Mouse (Mus musculus) intestine, postnatal 0 days (tissue): ENCODE measurements around the gene Rps27. TPM values are rescaled to one million over a fixed set of nuclear protein-coding genes. Genes with fewer than 3 reads are reported as not detected.
A peak's percentile ranks its signal among the peaks of the same experiment; 100 is the strongest.

ENCODE experiments used
- ATAC-seq: fragments of 200-750 bp; cut with Nextera tagmentation; 2 replicates; pipeline ENCODE4 v1.8.0; 2017; ENCODE audit warnings: mild to moderate bottlenecking, moderate TSS enrichment, moderate library complexity
- H3K27ac ChIP-seq: fragments of 300-500 bp; sonication (generic); 2 replicates; pipeline ENCODE4 v1.5.1; 2014; ENCODE audit warnings: mild to moderate bottlenecking, low read depth, low read length, moderate library complexity
- H3K27me3 ChIP-seq: fragments of 300-500 bp; sonication (generic); replicated peaks from 2 replicates; pipeline ENCODE4 v1.6.1; 2014; ENCODE audit warnings: low read length, mixed read lengths; ENCODE audit not compliant: control insufficient read depth, insufficient read depth
- H3K36me3 ChIP-seq: fragments of 300-500 bp; sonication (generic); 2 replicates; pipeline ENCODE4 v1.6.1; 2014; ENCODE audit warnings: mild to moderate bottlenecking, moderate library complexity; ENCODE audit not compliant: control insufficient read depth, insufficient read depth
- H3K4me1 ChIP-seq: fragments of 300-500 bp; sonication (generic); replicated peaks from 2 replicates; pipeline ENCODE4 v1.6.1; 2014; ENCODE audit warnings: antibody characterized with exemption, low read length, mixed read lengths; ENCODE audit not compliant: control insufficient read depth, insufficient read depth
- H3K4me2 ChIP-seq: fragments of 300-500 bp; sonication (generic); replicated peaks from 2 replicates; pipeline ENCODE4 v1.6.1; 2014; ENCODE audit warnings: low read depth, mild to moderate bottlenecking, moderate library complexity
- H3K4me3 ChIP-seq: fragments of 300-500 bp; sonication (generic); 2 replicates; pipeline ENCODE4 v1.5.1; 2014; ENCODE audit warnings: low read depth, low read length
- H3K9ac ChIP-seq: fragments of 300-500 bp; sonication (generic); 2 replicates; pipeline ENCODE4 v1.6.1; 2014; ENCODE audit warnings: mild to moderate bottlenecking, low read depth, low read length
- H3K9me3 ChIP-seq: fragments of 300-500 bp; sonication (generic); 2 replicates; pipeline ENCODE4 v1.6.1; 2016; ENCODE audit warnings: mixed run types; ENCODE audit not compliant: control insufficient read depth
- CTCF ChIP-seq: sonication (generic); IDR thresholded peaks from 2 replicates; pipeline ENCODE4 v1.5.1; 2016; ENCODE audit warnings: low read depth, mild to moderate bottlenecking, control low read depth, antibody characterized with exemption, moderate library complexity
- WGBS: fragments of 180-500 bp; shearing (Covaris S2); extraction: QIAGEN DNeasy Blood & Tissue Kit; methylation state at CpG from one replicate; pipeline ENCODE4 v1.1.7; 2014; 5-methylcytosine and 5-hydroxymethylcytosine counted together
- polyA plus RNA-seq: library from polyadenylated mRNA; unstranded; fragments of >200 nt; fragmentation: Nextera tagmentation; extraction: Ambion mirVana; gene quantifications from 2 replicates; pipeline ENCODE4 v1.2.1, GENCODE M21; 2015

Rps27 gene
- polyA plus RNA-seq, 1 experiment from 2014 or later, result 1,181 TPM

DNA sequence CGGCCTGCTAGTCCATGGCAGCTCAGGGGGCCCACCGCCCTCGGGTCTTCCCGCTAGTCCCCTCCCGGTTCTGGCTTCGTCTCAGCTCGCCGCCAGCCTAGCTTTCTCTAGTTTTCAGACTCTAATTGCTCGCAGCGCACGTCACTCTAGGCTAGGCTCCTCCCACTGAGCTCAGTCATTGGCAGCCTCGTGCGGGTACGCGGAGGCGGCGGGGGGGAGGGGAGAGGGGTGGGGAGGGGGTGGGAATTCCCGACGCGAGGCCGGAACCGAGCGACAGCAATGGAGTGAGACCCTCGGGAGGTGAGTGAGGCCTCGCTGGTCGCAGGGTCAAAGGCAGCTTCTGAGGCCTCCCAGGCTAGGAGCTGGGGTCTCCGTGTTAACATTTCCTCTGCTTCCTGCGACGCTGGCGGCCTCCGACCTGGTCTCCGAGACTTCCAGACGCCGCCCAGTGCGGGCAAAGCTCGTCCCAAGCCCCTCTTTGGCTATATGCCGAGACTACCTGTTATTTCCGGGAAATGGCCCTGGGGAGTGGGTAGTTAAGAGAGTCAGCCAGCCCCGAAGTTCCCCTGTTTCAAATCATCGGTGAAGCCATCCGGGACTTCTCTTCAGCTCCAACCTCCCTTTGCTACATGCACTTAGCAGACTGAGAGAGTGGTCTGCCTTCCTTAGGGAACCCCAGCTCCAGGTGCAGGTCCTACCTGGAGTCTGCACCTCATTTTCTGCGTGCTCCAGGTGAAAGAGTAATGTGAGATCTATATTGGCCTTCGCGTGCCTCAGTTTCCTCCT is 34.7 kb upstream of the Rps27 start, which contains the start of gene Slc39a1:
Gene Slc39a1 (plus strand): TSS at position 213 of the 786 bp plus-strand sequence.
- peak; percentile 86 for ATAC-seq
- Histone ChIP-seq H3K9me3 (no peaks in the 10 kb centered on the region), H3K9ac (peak within 1 kb of the TSS; percentile 85), H3K4me1 (peaks cover 5% of the 10 kb centered on the region; the same call in 1 of the 2 replicates), H3K4me3 (peak within 1 kb of the TSS; percentile 74), H3K27me3 (no peaks in the 10 kb centered on the region), H3K27ac (peak within 1 kb of the TSS; percentile 97), H3K4me2 (peak within 1 kb of the TSS; percentile 84), H3K36me3 (peaks cover 16% of the 10 kb centered on the region)
- under 1% methylated on average over 42 of the region's 44 CpGs for WGBS
- no peak for TF ChIP-seq CTCF

DNA sequence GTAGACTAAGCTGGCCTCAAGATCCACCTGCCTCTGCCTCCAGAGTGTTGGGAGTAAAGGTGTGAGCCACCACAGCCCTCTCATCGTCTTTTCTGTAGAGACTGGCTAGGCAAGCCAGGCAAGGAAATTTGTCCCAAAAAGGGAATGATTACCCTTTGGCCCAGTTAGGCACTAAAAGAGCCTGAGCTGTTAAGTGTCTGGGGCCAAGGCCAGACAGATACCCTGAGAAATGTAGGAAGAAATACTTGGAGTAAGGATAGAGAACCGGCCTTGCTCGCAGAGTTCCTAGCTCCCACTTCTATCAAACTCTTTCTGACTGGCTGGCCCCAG is 34.1 kb upstream of the Rps27 start:
- Histone ChIP-seq H3K9ac (peak overlapping the region; percentile 85), H3K27me3 (no peaks in the 10 kb centered on the region), H3K9me3 (no peaks in the 10 kb centered on the region), H3K4me2 (peak overlapping the region; percentile 84), H3K36me3 (peaks cover 16% of the 10 kb centered on the region), H3K27ac (peak overlapping the region; percentile 97), H3K4me1 (peaks cover 5% of the 10 kb centered on the region; the same call in 1 of the 2 replicates), H3K4me3 (peak overlapping the region; percentile 74)
- peak; percentile 17 for ATAC-seq
- TF ChIP-seq CTCF, result peak; percentile 11; the same call in 1 of the 2 replicates
- 5% methylated on average over 3 of the region's 3 CpGs for WGBS

DNA sequence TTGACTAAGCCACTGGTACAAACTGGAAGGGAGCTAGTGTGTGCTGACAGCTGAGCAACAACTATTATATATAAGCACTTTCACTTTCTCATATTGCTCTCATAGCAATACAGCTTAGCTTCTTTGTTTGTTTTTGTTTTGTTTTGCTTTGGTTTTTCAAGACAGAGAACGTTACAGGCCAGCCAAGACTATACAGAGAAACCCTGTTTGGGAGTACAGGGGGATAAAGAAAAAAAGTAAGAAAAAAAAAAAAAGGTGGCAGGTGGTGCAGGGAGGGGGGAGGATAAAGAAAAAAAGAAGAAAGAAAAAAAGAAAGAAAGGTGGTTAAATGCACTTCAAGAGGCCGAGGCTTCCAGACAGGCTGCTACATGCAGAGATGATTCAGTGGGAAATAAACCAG is 32.0 kb upstream of the Rps27 start:
- Histone ChIP-seq H3K27me3 (no peaks in the 10 kb centered on the region), H3K36me3 (peaks cover 2% of the 10 kb centered on the region; the same call in 1 of the 2 replicates), H3K27ac (no peak overlapping the region), H3K9ac (no peak overlapping the region), H3K4me3 (no peak overlapping the region), H3K9me3 (no peaks in the 10 kb centered on the region), H3K4me1 (peaks cover 5% of the 10 kb centered on the region; the same call in 1 of the 2 replicates), H3K4me2 (no peak overlapping the region)
- TF ChIP-seq CTCF, result no peak
- 70% methylated on average over 2 of the region's 2 CpGs for WGBS
- no peak for ATAC-seq

DNA sequence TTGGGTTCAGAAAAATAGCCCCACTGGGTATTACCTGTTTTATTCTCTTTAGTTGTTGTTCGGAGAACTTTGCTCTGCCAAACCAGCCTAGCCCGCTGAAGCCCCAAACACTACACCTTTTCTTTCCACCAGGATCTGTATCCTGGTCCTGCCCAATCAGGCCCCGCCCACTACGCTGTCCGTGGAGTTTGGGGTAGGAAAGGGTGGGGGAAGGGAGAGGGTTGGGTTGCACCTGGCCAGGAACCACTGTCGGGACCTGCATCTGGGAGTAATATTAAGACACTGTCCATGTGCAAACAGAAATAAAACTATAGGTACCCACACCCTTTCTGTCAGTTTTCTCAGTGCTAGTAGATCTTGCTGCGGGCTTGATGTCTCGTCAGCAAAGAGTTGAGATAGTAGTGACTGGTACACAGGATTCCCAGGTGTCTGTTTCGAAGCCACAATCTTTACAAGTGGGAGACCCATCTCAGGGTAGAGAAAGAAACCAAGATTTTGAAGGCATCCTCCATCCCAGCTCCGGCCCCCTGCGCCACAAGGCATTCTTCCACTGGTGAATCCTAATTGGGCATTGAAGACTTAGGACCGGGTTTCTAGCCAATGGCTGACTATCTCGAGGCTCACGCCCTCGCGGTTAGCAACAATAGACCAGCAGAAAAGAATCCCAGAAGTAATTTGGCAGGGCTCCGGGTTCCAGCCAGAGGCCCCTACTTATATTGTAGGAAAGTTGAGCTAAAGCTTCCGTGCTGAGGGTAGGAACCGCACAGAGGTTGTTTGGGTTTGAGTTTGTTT is 29.7 kb upstream of the Rps27 start, which contains the start of gene Creb3l4:
Gene Creb3l4 (minus strand): TSS at position 529 of the 792 bp plus-strand sequence.
- 4% methylated on average over 19 of the region's 19 CpGs for WGBS
- H3K27me3 ChIP-seq, result no peaks in the 10 kb centered on the region
- peak within 1 kb of the TSS; percentile 38 for H3K4me3 ChIP-seq
- H3K9ac ChIP-seq, result peak within 1 kb of the TSS; percentile 34
- H3K36me3 ChIP-seq, result no peaks in the 10 kb centered on the region; the same call in 1 of the 2 replicates
- ATAC-seq, result peak; percentile 41
- no peak for TF ChIP-seq CTCF
- H3K4me2 ChIP-seq, result peak within 1 kb of the TSS; percentile 69
- no peaks in the 10 kb centered on the region for H3K9me3 ChIP-seq
- H3K27ac ChIP-seq, result peak within 1 kb of the TSS; percentile 30; the same call in 1 of the 2 replicates
- H3K4me1 ChIP-seq, result peaks cover 5% of the 10 kb centered on the region; the same call in 1 of the 2 replicates

DNA sequence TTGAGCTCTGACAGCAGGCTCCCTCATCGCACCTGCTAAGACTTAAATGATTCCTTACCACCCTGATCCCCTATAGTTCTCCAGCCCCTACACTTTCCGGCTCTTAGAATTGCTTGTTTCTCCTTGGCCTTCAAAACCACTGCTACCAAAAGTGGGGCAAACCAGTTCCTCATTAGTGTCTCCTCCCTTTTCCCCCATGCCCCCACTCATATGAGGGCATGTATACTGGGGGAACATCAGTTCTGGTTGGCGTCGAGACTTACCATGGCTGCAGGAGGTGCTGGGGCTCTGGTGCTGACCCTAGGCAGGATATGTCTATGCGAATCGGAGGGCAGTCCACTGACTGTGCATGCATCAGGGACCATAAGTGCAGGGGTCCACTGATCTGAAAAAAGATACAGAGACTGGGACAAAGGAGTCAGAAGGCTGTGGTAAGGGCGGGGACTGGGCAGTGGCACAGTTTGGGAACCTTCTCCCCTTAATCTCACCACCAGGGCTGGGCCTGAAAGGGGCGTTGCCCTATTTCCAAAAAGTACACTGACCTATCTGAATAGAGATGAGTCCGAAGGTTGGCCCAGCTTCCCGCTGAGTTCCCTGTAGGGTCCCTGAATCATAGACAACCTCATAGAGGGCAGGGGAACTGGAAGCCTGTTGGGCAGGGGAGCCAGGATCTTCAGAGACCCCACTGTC is 28.4 kb upstream of the Rps27 start:
- TF ChIP-seq CTCF, result no peak
- ATAC-seq, result no peak
- Histone ChIP-seq H3K4me1 (peaks cover 5% of the 10 kb centered on the region; the same call in 1 of the 2 replicates), H3K27me3 (no peaks in the 10 kb centered on the region), H3K4me2 (no peak overlapping the region; the same call in none of the 2 replicates), H3K4me3 (no peak overlapping the region), H3K9me3 (no peaks in the 10 kb centered on the region), H3K27ac (no peak overlapping the region), H3K36me3 (no peaks in the 10 kb centered on the region; the same call in 1 of the 2 replicates), H3K9ac (no peak overlapping the region)
- WGBS, result 89% methylated on average over 10 of the region's 10 CpGs
